Mouse (Mus musculus) hindbrain, postnatal 0 days (tissue): Measurements from ENCODE around the gene Hoxd4. TPM values are rescaled to one million over a fixed set of nuclear protein-coding genes. Genes with fewer than 3 reads are reported as not detected.

Source experiments
- ATAC-seq: fragments of 200-750 bp; cut with Nextera tagmentation; 2 replicates; pipeline ENCODE4 v1.8.0; 2017; ENCODE audit warnings: mild to moderate bottlenecking, moderate TSS enrichment, moderate library complexity
- DNase-seq: peaks from one replicate; pipeline ENCODE4 v3.0.0-alpha.2; 2015; ENCODE audit warnings: low spot score
- H3K27ac ChIP-seq: fragments of 300-500 bp; sonication (generic); 2 replicates; pipeline ENCODE4 v1.5.1; 2014; ENCODE audit warnings: mild to moderate bottlenecking
- H3K27me3 ChIP-seq: fragments of 300-500 bp; sonication (generic); 2 replicates; pipeline ENCODE4 v1.6.1; 2014; ENCODE audit warnings: low read length, mixed read lengths; ENCODE audit not compliant: insufficient read depth
- H3K36me3 ChIP-seq: fragments of 300-500 bp; sonication (generic); 2 replicates; pipeline ENCODE4 v1.6.1; 2014; ENCODE audit warnings: low read length, mixed read lengths; ENCODE audit not compliant: insufficient read depth
- H3K4me1 ChIP-seq: fragments of 300-500 bp; sonication (generic); 2 replicates; pipeline ENCODE4 v1.6.1; 2014; ENCODE audit warnings: antibody characterized with exemption, low read length, mixed read lengths; ENCODE audit not compliant: insufficient read depth
- H3K4me2 ChIP-seq: fragments of 300-500 bp; sonication (generic); 2 replicates; pipeline ENCODE4 v1.6.1; 2014; ENCODE audit warnings: low read depth, mild to moderate bottlenecking, low read length, moderate library complexity, mixed read lengths
- H3K4me3 ChIP-seq: fragments of 300-500 bp; sonication (generic); 2 replicates; pipeline ENCODE4 v1.5.1; 2014; ENCODE audit warnings: low read length
- H3K9ac ChIP-seq: fragments of 300-500 bp; sonication (generic); replicated peaks from 2 replicates; pipeline ENCODE4 v1.6.1; 2014; ENCODE audit warnings: mild to moderate bottlenecking, low read length, moderate library complexity, mixed read lengths
- H3K9me3 ChIP-seq: fragments of 300-500 bp; sonication (generic); 2 replicates; pipeline ENCODE4 v1.6.1; 2016; ENCODE audit warnings: low read length, mixed read lengths
- CTCF ChIP-seq: IDR thresholded peaks from 2 replicates; pipeline ENCODE4 v1.5.1; 2016; ENCODE audit warnings: antibody characterized with exemption, control low read depth, low read depth
- WGBS: fragments of 180-500 bp; shearing (Covaris S2); extraction: QIAGEN DNeasy Blood & Tissue Kit; methylation state at CpG from one replicate; pipeline ENCODE4 v1.1.7; 2014; 5-methylcytosine and 5-hydroxymethylcytosine counted together
- polyA plus RNA-seq: library from polyadenylated mRNA; unstranded; fragments of >200 nt; fragmentation: Nextera tagmentation; extraction: Ambion mirVana; gene quantifications from 2 replicates; pipeline ENCODE4 v1.2.1, GENCODE M21; 2015
- total RNA-seq: library from RNA; depleted of rRNA; stranded (reverse); fragments of >200 nt; gene quantifications from 2 replicates; pipeline ENCODE4 v1.2.3, GENCODE M21; 2014

Hoxd4 gene
- total and polyA plus RNA-seq, 2 experiments from 2014 or later: 1.6 to 18.1 TPM

- Histone ChIP-seq H3K27ac (peak overlapping the region; percentile 84), H3K4me2 (peak overlapping the region; percentile 49), H3K9me3 (no peaks in the 10 kb centered on the region), H3K27me3 (peaks cover 59% of the 10 kb centered on the region), H3K9ac (peak overlapping the region; percentile 53; the same call in 1 of the 2 replicates), H3K4me1 (no peaks in the 10 kb centered on the region), H3K36me3 (no peaks in the 10 kb centered on the region), H3K4me3 (peak overlapping the region; percentile 16)
- 3% methylated on average over 13 of the region's 13 CpGs for WGBS
- TF ChIP-seq CTCF: no peak
- ATAC-seq: no peak
- peak; percentile 35 for DNase-seq
Measured at GRCm38 (mm10) chr2:74734451-74734850, 22.7 kb downstream of the Hoxd4 start.

- TF ChIP-seq CTCF: no peak
- 2% methylated on average over 27 of the region's 27 CpGs for WGBS
- Histone ChIP-seq H3K9ac (peak overlapping the region; percentile 53), H3K4me3 (peak overlapping the region; percentile 33), H3K4me2 (peak overlapping the region; percentile 49), H3K4me1 (no peaks in the 10 kb centered on the region), H3K27ac (peak overlapping the region; percentile 84), H3K36me3 (no peaks in the 10 kb centered on the region), H3K9me3 (no peaks in the 10 kb centered on the region), H3K27me3 (peaks cover 58% of the 10 kb centered on the region)
- ATAC-seq (no peak), DNase-seq (peak; percentile 18)
Measured at GRCm38 (mm10) chr2:74734996-74735811, 23.5 kb downstream of the Hoxd4 start.

- Histone ChIP-seq H3K4me3 (peak overlapping the region; percentile 33), H3K9me3 (no peaks in the 10 kb centered on the region), H3K27me3 (peaks cover 55% of the 10 kb centered on the region), H3K9ac (peak overlapping the region; percentile 53), H3K27ac (peak overlapping the region; percentile 84), H3K36me3 (no peaks in the 10 kb centered on the region), H3K4me1 (no peaks in the 10 kb centered on the region), H3K4me2 (peak overlapping the region; percentile 49)
- DNase-seq (peak; percentile 66), ATAC-seq (no peak)
- TF ChIP-seq CTCF: no peak
- WGBS: under 1% methylated on average over 42 of the region's 42 CpGs
Measured at GRCm38 (mm10) chr2:74735851-74736687, 24.3 kb downstream of the Hoxd4 start.

GRCm38 (mm10) chr2:74736688-74737577 lies 25.2 kb downstream of the Hoxd4 start:
- H3K9me3 ChIP-seq: no peaks in the 10 kb centered on the region
- H3K4me2 ChIP-seq: peak overlapping the region; percentile 49
- H3K4me1 ChIP-seq: no peaks in the 10 kb centered on the region
- H3K9ac ChIP-seq: peak overlapping the region; percentile 53
- no peaks in the 10 kb centered on the region for H3K36me3 ChIP-seq
- H3K27me3 ChIP-seq: peaks cover 54% of the 10 kb centered on the region
- WGBS: 3% methylated on average over 15 of the region's 15 CpGs
- no peak for TF ChIP-seq CTCF
- peak overlapping the region; percentile 33 for H3K4me3 ChIP-seq
- ATAC-seq: no peak
- DNase-seq: peak; percentile 29
- H3K27ac ChIP-seq: peak overlapping the region; percentile 84

GRCm38 (mm10) chr2:74737578-74738070 lies 25.9 kb downstream of the Hoxd4 start:
- TF ChIP-seq CTCF: no peak
- peak overlapping the region; percentile 53 for H3K9ac ChIP-seq
- DNase-seq (peak; percentile 45), ATAC-seq (no peak)
- 12% methylated on average over 7 of the region's 7 CpGs for WGBS
- H3K4me1 ChIP-seq: no peaks in the 10 kb centered on the region
- peak overlapping the region; percentile 84 for H3K27ac ChIP-seq
- H3K4me3 ChIP-seq: peak overlapping the region; percentile 33
- H3K4me2 ChIP-seq: peak overlapping the region; percentile 49
- H3K9me3 ChIP-seq: no peaks in the 10 kb centered on the region
- no peaks in the 10 kb centered on the region for H3K36me3 ChIP-seq
- H3K27me3 ChIP-seq: peaks cover 57% of the 10 kb centered on the region
